Mouse (Mus musculus) ES-CJ7 (cell line): ENCODE results near the gene 2610028H24Rik.

Experiments used
- DNase-seq: peaks from one replicate; pipeline ENCODE4 v3.0.0; 2011; ENCODE audit warnings: low read depth, low spot score

2610028H24Rik gene

DNA sequence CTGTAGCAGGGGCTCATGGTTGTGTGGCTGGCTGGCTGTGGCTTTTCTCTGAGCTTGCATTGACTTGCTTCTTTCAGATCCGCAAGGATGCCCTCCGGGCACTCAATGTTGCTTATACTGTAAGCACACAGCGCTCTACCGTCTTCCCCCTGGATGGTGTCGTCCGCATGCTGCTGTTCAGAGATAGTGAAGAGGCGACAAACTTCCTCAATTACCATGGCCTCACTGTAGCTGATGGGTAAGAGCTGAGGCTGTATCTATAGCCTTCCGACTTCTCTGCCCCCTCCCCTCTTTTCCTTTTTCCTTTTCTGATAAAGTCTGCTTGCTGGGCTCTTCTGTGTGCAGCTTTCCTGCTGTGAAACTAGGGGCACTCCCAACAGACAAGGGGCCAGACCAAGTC is 39.4 kb downstream of the 2610028H24Rik start:
- DNase-seq = no peak

GRCm38 (mm10) chr10:76489205-76489604 is 40.3 kb downstream of the 2610028H24Rik start:
- no peak for DNase-seq

GRCm38 (mm10) chr10:76493527-76493926 is 44.6 kb downstream of the 2610028H24Rik start:
- peak; percentile 33 for DNase-seq

DNA sequence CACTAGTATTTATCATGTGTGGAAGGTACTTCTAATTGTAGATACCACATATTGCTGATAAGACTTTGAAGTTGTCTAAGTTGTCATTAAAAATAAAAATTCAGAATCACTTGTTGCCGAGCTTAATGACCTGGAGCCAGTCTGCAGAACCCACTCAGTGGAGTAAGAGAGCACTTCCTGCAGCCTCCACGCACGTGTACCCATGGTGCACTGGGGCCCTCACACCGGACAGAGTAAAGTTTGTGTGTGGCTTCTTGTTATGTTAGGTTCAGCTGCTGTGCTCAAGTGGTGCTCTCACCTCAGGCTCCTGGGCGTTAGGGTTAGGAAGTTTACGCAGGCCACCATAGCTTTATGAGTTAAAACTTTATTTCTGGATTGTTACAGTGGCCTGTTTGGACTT is 46.6 kb downstream of the 2610028H24Rik start:
- DNase-seq = no peak

DNA sequence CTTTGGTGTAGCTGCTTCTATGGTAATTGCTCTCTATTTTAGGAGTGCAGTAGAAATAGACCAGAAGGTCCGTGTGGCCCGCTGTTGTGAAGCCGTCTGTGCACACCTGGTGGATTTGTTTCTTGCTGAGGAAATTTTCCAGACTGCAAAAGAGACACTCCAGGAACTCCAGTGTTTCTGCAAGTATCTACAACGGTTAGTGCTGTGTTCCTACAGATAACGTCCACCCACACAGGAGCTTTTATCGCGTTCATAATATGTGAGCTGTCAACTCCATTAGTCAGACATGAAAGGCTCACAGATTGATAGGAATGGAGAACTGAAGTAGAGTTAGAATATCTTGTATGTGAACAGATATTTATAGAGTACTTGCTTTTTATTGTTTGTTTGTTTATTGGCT is 47.5 kb downstream of the 2610028H24Rik start:
- no peak for DNase-seq

- DNase-seq = no peak
These were observed 48.6 kb downstream of the 2610028H24Rik start for GRCm38 (mm10) chr10:76497522-76497921.

DNA sequence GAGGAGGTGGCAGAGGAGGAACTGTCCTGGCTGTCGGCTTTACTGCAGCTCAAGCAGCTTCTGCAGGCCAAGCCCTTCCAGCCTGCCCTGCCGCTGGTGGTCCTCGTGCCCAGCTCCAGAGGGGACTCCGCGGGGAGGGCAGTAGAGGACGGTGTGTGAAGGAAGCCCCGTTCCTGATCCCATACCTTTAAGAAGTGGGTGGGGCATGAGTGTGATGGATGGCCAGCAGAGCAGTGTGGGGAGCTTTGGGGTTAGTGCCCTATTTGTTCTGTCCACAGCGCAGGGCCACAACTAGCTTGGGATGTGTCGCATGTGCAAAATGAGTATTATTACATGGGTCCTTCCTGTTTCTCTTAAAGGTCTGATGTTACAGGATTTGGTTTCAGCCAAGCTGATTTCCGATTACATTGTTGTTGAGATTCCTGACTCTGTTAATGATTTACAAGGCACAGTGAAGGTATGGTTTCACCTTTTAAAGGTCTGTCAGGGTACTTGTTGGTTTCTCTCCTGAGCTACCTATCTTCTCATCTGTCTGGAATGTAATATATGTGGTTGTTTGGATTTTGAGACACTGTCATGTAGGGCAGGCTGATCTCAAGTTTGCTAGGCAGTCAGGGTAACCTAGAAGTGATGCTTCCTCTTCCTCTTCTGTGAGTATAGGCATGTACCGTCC is 55.5 kb downstream of the 2610028H24Rik start:
- no peak for DNase-seq

GRCm38 (mm10) chr10:76505865-76506264 is 57.0 kb downstream of the 2610028H24Rik start:
- no peak for DNase-seq
